Mouse (Mus musculus) embryonic fibroblast, embryonic 13.5 days (primary cell): ENCODE data around the gene Slc38a2.

ENCODE experiments used
- CTCF ChIP-seq: IDR thresholded peaks from 2 replicates; pipeline ENCODE4 v1.5.1; 2011; ENCODE audit warnings: mild to moderate bottlenecking, control low read depth, low read length, moderate library complexity, borderline replicate concordance; ENCODE audit not compliant: insufficient read depth
- POLR2A ChIP-seq: IDR thresholded peaks from 2 replicates; pipeline ENCODE4 v1.6.1; 2011; ENCODE audit warnings: low read depth, mild to moderate bottlenecking, control low read depth, low read length, moderate library complexity

DNA sequence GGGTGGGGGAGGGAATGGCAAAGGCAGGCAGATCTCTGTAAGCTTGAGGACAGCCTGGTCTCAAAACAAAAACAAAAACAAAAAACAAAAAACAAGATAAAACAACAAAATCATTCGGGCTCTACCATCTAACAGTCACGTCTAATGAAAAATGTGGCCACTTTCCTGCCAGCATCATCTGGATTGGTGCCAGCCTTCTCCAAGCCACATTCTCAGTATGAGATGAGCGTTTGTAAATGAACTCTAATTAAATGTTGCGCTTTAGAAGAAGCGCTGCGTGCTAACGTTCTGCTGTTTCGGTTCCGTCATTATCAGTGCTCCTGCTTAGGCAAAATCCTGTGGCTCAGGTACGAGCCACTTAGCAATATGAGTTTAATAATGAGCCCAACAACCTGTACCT is 47.0 kb downstream of the Slc38a2 start:
- TF ChIP-seq CTCF, result no peak
- no peak for TF ChIP-seq POLR2A
